Mouse (Mus musculus) urinary bladder, adult 18-20 months (tissue): ENCODE measurements around the gene Larp1.
"Not testable (repeated sequence)": the region's sequence is repeated elsewhere in the genome, so short reads cannot be mapped to it uniquely, and the experiment has no call there.

Source experiments
- DNase-seq, 2 experiments: peaks; one replicate each; pipeline ENCODE4 v3.0.0; 2022; ENCODE audit warnings: low spot score in 2 of 2, mixed read lengths in 2 of 2

Gene Larp1

DNA sequence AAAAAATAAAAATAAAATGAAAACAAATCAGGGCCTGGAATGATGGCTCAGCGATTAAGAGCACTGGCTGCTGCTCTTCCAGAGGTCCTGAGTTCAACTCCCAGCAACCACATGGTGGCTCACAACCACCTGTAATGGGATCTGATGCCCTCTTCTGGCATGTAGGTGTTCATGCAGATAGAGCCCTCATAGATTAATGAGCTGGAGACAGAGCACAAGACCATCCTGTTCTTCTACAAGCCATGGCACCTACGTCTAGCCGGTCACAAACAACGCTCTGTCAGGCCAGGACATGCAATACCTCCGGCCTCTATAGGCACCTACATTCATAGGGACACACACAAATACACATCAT, 89.5 kb downstream of the Larp1 start:
- not testable (repeated sequence) for DNase-seq

DNA sequence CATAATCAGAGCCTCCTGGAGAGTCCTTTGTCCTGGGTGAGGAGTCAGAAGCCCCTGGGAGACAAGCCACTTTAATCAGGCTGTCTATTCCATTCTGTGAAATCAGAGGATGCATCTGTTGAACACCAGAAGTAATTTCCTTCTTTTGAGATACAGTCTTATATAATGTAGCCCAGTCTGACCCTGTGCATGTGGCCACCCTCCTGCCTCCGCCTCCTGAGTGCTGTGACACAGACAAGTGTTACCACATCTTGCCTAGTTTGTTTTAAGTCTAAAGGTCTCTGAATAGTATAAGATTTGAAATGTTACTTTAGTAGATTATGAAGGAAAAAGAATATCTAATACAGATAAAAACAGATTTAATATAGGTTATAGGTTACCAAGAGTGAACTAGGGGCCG, 91.1 kb downstream of the Larp1 start:
- DNase-seq: no peak

DNA sequence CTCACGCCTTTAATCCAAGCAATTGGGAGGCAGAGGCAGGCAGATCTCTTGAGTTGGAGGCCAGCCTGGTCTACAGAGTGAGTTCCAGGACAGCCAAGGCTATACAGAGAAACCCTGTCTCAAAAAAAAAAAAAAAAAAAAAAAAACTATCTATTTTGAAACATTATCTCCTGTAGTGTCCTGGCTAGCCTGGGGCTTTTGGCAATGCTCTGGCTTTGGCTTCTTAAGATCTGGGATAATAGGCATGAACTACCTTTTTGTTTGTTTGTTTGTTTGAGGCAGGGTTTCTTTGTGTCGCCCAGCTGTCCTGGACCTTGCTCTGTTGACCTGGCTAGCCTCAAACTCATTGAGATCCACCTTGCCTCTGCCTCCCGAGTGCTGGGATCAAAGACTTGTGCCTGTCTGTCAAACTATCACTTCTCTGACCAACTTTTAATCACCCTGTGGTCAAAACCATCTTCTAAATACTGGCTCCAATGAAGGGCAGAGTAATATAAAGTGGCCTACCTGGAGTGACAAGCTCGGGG, 92.4 kb downstream of the Larp1 start:
- DNase-seq: no peak

DNA sequence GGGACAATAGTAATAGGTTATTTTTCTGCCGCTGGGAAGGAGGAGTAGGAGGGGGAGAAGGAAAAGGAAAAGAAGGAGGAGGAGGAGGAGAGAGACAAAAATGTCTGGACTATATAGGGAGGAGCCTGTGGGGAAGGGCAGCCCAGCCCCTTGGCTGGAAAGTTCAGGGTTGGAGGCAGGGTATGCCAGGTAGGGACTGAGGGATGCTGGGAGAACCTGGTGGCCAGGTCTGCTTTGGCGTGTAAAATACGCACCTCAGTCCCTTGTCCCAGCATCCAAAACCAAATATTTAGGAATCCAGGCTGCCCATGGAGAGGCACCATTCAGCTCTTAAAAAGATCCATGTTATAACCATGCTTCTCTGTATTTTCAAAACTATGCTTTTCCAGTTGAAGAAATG, 93.3 kb downstream of the Larp1 start:
- DNase-seq: no peak

DNA sequence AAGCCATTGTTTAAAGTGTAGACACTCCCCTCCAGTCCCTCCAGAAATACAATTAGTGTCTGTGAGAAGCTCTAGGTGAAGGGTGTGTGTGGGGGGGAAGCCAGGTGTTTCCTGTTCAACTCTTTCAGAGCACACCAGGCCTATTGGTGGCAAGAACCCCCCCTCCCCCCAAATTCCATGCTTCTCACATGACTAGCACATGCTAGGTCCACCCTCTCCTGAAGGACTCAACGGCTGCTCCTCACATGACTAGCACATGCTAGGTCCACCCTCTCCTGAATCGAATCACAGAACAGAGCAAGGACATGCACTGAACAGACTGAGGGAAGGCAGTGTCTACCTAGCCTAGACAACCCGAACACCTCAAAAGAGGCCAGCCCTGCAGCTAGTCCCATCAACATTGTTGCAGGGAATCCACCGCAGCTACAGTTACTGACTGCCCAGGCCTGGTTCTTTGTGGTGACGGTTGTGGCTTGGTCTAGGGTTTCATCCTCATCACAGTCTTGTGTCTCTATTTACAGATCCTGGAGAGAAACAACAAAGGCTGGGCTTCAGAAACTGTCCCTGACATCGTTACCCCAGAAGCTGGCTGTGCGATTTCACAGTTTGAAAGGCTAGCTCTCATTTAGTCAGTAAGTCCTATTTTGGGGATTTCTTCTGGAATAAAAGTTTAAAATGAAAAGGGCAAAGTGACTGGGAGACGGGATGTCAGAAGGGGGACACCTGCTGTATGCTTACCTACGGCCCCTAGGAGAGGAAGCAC, 93.9 kb downstream of the Larp1 start:
- DNase-seq: no peak

DNA sequence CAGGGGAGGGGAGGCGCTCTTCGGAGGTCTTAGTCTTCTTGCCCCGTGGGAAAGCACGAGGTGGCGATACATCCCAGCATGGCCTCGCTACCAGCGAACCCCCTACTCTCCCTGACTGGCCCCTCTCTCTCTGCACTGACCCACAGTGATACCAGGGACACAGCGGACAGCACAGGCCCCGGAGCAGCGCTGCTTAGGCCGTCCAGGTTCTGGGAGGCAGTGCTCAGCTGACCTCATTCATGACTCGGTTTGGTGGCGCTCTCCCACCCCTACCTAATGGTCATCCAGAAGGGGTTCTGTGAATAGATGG, 94.4 kb downstream of the Larp1 start:
- DNase-seq: no peak

DNA sequence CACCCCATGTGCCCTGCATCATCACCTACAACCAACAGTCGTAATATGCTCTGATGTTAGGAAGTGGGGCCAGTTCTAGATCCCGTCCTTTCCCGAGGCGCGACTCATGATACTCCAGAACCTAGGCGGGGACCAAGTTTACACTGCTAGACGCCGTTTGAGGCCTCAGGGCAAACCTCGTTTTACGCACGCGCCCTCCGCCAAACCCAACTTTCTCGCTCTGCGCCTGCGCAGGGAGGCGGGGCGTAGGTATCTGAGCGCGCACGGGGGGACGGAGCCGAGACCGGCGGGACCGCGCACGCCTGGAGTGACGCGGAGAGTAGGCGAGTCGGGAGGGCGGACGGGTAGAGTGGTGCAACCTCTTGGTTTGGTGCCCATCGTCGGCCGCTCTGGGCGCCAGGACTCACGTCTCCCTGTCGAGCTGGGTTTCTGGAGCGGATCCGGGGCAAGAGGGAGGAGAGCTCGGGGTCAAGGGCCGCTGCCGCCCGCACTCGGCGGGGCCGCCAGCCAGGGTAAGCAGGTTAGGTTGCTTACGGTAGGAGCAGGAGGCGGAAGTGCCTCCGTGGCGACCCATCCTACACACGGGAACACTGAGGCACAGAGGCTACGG, 94.9 kb downstream of the Larp1 start, which contains the start of gene Cnot8:
Gene Cnot8, plus strand, starts transcription at position 457 of the 610 bp plus-strand sequence.
- peak; percentile 98 to 99 for DNase-seq

DNA sequence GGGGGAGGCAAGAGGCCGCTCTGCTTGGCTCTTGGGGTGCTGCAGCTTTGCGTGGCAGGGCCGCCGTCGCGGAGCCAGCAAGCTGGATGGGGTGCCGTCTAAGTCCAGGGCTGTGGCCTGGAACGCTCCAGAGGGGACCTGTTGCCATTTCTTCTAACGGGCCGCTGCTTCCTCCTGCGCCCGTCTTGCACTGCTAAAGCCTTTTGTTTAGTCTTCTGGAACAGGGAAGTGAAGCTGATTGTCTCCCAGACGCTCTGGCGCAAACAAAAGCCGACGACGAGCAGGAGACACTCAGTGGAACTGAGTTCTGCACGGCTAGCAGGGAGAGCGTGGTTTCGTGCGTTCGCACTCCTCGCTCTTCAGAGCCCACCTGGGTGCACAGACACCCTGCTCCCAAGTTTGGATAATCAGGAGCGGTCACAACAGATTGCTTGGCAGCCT, 95.5 kb downstream of the Larp1 start:
- DNase-seq: no peak

DNA sequence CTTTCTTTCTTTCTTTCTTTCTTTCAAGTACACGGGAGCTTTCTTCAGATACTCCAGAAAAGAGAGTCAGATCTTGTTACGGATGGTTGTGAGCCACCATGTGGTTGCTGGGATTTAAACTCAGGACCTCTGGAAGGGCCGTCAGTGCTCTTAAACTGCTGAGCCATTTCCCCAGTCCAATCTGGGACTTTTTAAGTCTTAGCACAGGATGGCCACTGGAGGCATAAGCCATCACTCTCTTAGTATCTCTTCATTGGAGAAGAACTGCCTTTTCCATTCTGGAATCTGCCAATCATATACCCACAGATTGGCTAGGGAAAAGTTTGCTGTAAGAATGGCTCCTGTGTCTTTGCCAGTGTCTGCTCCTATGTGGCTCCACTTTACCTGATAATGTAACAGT, 98.1 kb downstream of the Larp1 start:
- no peak for DNase-seq

DNA sequence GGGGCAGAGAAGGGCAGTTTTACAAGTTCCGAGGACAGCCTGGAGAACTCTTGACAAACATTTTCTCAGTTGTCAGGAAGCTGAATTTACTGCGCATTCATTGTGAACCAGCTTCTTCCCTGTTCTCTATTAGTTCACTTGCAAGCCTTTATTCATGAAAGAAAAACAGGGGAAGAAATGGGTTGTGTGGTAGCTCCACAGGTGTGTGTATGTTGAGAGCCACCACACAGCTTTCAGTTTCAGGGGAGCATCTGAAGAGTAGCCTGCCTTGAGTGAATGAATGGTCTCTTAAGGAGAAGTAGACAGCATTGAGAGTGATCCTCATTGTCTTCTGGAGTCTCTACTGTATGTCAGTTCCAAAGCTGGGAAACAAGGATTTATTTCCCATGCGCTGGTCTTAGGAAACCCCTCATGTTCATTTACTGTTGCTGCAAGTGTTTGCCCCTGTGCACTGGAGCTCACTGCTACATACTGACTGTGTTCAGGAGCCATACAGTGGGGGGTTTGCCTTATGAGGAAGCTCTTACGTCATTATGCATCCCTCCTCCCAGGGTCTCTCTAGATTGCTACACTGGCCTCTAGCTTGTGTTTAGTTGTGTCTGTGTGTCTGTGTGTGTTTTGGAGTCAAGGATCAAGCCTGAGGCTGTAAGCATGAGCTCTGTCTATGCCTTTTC, 98.9 kb downstream of the Larp1 start:
- DNase-seq: no peak
